Mouse (Mus musculus) c-Kit-negative CD71-positive TER-119-positive erythroid progenitor cells, embryonic 14.5 days (primary cell): Measurements from ENCODE around the gene Sh3pxd2a.

ENCODE experiments used
- DNase-seq: peaks from one replicate; pipeline ENCODE4 v3.0.0-alpha.2; 2013; ENCODE audit warnings: low read depth, low spot score

Gene Sh3pxd2a

DNA sequence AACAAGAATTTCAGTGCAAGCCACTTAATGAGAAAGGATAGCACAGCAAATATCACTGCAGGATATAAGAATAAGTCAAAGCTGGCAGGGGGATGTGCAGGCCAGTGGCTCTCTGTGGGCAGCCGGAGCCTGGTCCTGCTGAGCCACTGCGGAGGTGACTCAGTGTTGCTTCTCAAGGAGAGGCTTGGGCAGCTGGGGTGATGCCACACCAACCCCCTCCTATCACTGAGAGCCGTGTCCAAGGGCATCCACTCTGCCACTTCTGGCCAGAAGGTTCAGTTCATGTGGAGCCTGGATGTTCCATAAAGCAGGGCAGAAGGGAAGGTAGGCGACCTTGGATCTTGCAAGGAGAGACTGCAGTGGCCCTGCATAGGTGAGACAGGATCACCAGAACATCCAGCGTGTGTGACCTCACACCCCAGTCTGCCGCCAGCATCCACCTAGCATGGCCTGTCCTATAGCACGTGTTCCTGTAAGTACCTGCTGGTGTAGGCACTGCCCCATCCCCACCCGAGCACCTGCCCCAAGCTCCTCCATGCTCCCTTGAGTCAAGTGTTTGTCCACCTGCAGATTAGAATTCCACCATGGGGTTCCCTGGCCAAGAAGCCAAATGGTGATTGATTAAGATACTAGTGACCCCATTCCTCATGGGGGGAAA lies 89.2 kb downstream of the Sh3pxd2a start:
- DNase-seq: no peak

DNA sequence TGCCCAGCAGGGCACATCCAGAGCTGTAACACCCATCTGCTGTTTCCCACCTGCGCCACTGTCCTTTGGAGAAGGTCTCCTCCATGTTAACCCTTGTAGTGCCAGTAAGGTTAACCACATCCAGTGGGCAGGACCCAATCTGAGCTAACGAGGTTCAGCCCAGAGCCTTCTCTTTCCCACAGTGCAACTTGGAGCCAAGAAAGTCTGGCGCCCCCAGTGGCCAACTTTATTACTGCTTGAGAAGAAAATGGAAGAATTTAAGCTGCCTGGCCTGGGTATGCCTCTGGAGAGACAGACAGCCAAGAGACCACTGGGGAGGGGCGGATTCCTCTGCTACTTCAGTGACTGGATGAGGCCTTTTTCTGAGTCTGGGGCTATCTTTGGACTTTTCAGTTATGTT lies 89.8 kb downstream of the Sh3pxd2a start:
- DNase-seq: peak; percentile 74

DNA sequence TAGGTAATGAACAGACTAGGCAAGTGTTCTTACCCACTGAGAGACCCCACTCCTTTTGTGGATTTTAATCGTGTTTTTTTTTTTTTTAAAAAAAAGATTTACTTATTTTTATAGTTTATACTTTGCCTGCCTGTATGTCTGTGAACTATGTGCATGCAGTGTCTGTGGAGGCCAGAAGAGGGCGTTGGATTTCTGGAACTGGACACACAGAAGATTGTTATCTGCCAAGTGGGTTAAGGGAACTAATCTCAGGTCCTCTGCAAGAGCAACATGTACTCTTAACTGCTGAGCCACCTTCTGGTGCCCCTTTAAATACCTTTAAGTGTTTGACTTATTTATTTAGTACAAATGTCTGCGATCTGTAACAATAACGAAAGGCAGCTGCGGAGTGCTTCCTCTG lies 92.2 kb downstream of the Sh3pxd2a start:
- DNase-seq: no peak

DNA sequence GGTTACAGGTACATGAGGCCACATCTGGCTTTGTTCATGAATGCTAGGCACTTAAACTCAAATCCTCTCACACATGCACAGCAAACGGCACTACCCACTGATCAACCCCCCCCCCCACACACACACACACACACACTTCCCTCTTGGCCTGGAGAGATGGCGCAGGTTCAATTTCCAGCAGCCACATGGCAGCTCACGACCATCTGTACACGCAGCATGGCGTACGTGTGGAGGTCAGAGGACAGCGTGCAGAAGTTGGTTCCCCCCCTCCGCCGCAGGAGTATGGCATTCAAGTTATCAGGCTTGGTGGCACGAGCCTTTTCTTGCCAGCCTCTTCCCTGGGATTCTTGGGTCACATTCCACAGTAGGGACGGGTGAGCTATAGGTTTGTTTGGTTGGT lies 92.7 kb downstream of the Sh3pxd2a start:
- no peak for DNase-seq

DNA sequence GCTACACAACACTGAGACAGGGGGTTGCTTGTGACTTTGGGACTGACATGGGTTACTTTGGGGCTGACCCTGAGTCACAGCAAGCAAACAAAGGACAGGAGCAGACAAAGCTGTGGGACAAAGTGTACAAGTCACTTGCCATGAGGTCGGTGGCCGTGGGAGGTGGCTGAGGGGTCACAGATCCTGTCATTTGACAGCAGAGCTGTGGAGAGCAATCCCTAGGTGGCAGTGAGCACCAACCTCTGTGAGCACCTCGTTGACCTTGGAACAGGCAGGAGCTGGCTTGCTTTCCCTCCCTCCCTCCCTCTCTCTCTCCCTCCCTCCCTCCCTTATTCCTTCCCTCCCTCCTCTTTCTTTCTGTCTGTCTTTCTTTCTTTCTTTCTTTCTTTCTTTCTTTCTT lies 95.2 kb downstream of the Sh3pxd2a start:
- no peak for DNase-seq

DNA sequence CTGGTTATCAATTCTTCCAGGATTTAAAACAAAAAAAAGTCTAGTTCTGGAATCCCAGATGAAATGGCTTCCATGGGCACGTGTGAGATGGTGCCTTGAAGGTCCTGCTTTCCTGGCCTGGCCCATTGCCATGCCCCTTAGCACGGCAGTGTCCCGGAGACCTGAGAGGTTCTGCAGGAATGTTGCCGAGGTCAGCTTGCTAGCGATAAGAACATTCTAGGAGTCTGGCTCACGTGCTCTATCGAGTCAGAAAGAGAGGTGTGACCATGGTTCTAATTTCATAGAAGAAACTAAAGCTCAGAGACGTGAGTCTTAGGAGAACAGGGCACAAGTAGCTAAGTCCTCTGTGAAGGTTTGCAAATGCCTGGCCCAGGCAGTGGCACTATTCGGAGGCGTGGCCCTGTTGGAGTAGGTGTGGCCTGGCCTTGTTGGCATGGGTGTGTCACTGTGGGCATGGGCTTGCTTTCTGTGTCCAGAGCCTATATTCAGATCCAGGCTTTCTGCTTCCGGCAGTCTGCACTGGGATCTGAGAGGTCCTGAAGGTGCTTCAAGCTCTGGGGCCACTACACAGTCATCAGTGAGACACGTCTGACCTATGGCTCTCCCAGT lies 96.8 kb downstream of the Sh3pxd2a start:
- no peak for DNase-seq

DNA sequence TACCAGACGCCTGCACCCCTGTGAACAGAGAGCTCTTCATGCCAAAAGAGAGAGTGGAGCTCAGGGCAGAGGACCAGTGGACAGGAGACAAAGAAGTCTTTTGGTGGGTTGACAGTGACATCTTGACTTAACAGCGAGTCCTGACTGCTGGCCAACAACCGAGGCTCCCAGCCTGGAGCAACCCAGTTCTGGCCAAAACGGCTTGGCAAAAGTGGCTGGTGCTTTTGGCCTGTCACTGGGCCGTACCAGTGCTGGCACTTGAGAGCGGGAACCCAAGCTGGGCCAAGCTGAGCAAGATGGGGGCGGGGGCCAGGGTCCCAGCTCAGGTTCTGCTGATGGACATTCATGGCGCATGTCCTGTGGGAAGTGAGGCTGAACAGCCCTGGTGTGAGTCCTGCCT lies 97.6 kb downstream of the Sh3pxd2a start:
- DNase-seq: no peak

DNA sequence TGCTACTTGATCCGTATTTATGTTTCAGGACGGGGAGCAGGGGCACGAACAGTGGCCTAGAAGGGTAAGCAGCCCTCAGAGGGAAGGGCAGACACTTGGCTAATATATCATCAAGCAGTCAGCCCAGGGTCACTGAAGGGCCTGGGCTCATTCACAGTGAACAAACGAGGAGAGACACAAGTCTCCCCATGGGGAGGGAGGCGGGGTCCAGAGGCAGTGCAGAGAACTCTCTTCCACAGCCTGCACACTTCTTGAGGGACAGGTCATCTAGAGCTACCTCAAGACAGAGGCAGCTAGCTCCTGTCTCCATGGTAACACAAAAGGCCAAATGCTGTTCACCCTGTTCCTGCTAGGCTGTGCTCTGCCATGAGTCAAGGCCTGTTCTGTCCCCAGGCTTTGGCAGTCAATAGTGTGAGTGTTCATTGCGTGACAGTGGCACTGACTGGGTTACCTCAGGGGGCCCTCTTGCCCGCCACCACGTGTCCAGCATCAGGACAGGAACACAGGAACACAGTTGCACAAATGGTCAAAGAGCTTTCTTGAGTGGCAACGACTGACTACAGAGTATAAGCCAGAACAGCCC lies 101.0 kb downstream of the Sh3pxd2a start:
- DNase-seq: no peak

DNA sequence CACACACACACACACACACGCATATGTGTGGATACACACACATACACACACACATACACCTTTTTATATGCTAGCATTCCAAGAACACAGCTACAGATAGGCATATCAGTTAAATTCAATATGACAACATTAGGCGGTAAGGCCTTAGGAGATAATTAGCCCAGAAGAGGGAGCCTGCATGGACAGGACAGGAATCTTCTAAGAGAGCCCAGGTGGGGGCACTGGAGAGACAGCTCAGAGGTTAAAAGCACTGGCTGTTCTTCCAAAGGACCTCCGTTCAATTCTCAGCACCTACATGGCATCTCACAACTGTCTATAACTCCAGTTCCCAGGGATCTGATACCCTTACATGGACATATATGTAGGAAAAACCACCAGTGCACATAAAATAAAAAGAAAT lies 103.3 kb downstream of the Sh3pxd2a start:
- DNase-seq: no peak

DNA sequence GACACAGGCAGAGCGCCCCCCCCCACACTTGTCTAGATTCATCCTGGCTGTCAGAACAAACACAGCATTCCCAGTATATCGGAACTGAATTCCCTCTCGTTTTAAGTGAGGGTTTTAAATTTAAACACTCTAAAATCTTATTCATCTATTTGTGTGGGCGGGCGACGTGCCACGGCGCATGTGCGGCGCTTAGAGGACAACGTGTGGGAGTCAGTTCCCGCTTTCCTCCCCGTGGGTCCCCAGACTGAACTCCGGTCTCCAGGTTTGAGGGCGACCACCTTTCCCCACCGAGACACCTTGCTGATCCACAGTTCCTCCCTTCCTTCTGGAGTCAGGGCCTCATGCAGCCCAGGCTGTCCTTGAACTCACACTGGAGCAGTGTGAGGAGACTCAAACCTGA lies 104.2 kb downstream of the Sh3pxd2a start:
- DNase-seq: no peak

DNA sequence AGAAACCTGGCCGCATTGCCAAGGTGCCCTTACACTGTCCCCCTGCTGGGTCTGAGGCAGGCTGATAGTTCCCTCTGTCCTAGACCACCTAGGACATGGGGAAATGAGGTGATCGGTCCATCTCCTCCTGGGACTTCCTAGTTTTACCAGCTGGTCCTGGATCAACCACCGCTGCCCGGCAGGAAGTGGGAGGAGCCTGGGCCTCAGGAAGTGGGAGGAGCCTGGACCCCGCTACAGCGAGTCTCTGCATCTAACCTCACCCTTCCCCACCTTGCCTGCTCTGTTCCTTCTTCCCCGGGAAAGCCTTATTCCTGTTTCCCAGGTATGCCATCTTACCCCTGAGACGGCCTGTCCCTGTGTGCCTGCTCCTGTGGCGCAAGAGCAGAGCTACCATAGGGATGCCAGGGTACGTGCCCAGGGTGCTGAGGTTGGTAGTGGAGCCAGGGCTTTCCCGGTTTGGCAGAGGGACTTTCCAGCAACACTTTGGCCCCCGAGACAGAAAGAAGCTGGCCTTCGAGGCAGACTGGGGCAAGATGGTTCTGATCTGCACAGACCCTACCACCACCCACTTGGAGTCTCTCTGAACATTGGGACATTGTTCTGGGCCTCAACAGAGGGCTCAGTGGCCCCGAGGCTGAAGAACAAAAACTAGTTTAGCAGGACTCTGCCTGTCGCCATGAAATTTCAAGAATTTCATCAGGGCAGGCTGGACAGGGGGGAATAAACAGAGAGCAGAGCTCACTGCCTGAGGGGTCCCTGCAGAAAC lies 104.9 kb downstream of the Sh3pxd2a start:
- no peak for DNase-seq

DNA sequence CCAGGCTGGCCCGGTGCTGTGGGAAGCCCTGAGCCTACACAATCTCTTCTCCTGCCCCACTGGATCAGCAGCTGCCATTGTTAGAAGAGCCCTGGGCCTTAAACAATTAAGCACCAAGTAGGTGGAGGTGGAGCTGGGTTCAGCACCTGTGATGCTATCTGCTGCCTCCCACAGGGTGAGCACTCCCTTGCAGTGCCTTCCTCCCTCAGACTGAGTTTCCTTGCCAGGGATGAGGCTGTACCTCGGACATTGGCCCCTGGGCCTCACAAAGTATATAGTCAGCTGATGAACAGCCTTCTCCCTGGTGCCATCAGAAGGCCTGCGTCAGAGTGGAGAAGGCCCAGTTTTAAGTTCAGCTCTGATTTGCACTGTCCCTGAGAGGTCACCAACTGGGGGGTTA lies 106.9 kb downstream of the Sh3pxd2a start:
- no peak for DNase-seq

DNA sequence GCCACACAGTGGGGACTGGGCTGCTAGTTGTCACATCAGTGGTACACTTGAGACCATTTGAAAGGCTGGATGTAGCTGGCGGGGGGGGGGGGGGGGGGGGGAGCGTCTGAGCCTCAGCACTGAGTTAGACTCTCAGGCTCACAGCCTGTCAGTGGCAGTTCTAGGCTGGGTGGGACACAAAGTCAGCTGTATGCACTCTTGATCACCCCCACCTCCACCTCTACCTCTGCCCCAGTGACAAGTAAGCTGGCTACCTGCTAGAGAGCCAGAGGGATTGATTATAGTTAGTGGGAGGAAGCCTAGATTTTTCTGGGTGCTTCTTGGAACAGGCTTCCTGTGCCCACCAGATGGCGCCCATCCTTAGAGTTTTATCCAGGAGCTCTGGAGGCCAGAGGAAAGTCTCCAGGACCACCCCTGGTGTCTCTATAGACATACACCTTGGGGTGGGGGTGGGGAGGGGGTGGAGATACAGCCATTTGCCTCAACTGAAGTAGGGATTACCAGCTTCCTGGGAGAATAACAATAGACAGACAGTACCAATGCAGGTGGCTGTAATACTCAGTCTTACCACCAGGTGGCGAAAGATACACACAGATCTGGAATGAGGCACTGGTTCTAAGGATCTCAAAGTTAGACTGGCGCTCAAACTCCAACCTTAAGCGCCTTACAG lies 107.9 kb downstream of the Sh3pxd2a start:
- peak; percentile 70 for DNase-seq

DNA sequence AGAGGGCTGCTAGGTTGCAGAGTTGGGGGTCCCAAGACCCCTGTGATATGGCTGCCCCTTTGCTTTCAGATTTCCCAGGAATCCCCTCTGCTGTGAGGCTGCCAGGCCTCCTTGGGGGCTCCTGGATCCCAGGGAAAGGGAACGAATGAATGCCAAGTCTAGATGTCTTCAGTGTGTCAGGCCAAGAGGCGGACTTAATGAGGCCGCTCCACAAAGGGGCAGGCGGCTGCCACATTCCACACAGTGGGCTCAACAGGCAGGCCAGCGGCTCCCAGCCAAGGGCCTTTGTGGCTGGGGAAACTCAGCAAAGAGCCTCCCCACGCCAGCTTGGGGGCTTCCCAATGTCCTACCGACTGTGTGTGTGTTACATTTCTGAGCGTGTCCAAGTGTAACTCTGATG lies 109.7 kb downstream of the Sh3pxd2a start:
- no peak for DNase-seq

DNA sequence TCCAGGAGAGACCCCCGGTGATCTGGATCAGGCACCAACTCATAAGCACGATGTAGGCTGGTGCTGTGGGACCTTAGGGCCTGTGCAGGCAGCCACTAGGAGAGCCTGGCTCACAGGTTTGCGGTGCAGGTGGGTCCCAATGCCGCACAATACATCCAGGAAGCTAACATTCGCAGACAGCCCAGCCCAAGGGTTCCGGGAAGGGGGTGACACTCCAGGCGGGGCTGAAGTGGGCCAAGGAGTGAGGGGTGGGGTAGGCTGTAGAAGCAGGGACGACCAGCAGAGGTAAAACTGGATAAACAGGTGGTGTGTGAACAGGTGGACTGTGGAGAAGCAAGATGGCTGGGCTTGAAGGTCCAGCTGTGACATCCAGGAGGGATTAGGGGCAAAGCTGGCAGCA lies 115.2 kb downstream of the Sh3pxd2a start:
- DNase-seq: no peak

DNA sequence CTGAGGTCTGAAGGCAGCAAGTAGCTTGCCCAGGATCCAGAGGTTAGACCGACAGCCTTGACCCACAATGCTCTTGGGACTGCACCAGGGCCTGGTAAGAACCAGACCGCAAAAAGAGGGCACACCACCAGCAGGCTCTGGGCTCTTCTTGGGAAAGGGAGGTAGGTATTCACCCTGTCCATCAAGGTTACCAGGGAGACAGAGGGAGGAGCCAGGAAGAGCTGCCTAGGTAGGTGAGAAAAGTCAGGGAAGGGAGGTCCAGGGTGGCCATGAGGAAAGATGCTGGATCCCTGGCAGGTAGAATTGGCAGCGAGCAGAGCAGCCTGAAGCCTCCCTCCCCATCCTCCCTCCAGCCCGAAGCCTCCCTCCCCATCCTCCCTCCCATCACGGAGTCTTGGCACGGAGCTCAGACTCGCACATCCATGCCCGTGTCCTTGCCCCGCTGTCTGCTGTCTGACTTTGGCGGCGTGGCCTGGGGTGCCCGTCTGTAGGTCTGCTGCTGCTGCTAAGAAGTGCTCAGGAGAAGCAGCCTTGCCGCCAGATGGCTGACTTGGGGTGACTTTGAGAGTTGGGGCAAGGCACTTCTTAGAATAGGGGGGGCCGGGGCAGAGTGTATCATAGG lies 115.7 kb downstream of the Sh3pxd2a start:
- DNase-seq: no peak

DNA sequence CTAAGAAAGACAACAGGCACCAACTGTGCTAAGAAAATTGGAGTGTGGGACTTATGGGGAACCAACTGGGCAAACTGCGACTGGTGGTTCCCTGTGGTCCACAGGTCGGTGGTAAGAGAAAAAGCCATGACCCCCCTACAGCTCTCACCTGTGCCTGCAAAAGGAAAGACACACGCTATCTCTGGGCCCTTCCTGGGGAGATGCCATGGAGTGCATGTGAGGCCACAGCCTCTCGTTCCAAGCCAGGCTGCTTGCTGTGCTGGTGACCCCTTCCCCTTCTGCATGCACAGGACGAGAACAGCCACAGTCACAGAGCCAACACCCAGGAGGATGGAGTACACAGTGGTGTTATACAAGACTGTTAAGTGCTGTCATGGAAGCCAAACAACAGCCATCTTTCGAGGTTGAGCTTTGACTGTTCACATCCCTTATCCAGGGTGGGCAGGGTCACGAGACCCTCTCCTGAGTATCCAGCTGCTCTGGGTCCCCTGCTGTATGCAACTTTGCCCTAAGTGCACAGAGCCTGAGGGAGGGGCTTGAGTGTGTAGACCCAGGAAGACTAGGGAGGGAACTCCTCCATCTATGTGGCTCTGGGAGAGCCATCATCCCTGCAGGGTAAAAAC lies 117.1 kb downstream of the Sh3pxd2a start:
- DNase-seq: no peak

DNA sequence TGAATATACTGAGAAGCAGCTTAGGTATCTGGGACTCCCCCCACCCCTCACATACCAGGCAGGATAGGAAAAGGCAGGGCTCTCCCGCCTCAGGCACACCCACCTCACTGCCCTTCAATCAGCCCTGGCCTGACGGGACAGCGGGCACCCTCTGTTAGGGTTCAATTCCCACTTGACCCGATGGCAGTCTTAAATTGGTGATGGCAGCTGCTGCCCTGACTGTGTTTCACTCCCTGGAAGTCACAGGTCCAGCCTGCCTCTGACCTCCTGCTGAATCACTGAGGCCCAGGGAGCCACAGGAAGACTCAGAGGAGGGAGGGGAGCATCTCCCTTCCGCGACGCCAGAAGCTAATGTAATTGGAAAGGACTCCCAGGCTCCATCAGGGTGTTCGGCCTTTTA lies 117.6 kb downstream of the Sh3pxd2a start:
- no peak for DNase-seq

DNA sequence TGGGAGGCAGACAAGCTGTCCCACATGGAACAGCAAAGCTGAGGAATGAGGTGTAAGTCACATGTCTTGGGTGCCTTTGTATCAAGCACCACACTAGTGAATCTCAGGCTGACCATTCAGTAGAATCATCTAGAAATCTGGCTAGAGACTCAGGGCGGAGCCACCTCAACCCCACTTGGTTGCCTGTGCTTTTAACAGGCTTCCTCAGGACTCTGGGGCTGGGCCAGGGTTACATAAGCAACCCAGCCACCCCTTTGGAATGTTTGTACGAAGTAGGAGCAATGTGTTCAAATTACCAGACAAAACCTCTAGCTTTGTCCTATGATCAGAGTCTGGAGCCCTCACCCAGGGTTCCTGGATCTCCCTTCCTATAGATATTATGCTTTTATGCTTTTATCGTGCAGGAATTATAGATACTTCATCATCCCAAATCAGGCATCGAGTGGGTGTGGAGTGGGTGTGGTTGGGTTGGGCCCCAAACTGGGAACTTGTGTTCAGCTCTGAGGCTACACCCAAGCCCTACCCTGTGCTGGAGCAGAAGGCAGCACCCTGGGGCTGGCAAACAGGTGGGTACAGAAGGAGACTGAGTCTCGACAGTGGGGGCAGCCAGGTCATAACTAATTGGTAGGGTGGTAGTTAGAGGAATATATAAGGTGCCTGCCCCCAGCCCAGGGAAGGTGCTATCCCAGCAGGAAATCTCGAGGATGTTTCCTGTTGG lies 118.2 kb downstream of the Sh3pxd2a start:
- DNase-seq: no peak

DNA sequence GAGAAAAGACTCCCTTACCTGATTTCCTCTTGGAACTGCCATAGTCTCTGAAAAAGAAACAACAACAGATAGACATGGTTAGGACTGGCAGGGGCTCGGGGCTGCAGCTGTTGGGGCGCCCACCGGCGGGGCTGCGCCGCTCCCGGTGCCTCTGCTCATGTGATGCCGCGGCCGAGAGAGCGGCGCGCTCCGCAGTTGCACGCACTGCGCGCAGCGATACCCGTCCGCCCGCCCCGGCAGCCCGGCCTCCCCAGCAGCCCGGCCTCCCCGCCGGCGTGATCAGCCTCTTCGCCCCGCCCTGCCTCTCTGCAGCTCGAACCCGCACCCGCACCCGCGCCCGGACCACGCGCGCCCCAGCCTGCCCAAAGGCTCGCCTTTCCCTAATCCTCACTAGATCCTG lies 120.8 kb downstream of the Sh3pxd2a start:
- no peak for DNase-seq

DNA sequence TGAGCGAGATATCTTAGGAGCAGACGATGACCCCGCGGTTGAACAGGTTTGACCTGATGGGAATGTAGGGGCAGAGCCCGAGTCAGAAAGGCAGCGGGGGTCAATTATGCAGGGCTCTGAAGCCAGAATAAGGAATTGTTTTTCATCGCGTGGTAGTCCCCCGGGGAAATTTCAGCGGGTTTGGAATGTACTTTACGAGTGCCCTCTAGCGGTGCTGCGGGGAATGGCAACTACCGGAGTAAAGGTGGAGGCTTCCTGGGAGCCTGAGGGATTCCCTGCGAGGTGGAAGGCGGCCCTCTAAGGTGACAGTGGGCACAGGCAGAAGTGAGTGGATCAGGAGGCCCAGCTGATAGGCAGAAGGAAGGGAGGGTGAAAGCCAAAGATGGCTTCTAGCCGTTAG lies 125.0 kb downstream of the Sh3pxd2a start:
- DNase-seq: peak; percentile 49
